Mouse (Mus musculus) layer of hippocampus, adult 9-11 months (tissue): ENCODE measurements around the gene Ppp1r8.

Source experiments
- DNase-seq: peaks from one replicate; pipeline ENCODE4 v3.0.0; 2022

The Ppp1r8 gene

GRCm38 (mm10) chr4:132842970-132843704, at the start of gene Ppp1r8:
Gene Ppp1r8, minus strand, starts transcription at chr4:132843169.
- peak; percentile 95 for DNase-seq

- DNase-seq, result peak; percentile 59
Measured at GRCm38 (mm10) chr4:132884844-132885374, 41.9 kb upstream of the Ppp1r8 start.

GRCm38 (mm10) chr4:132884064-132884843, 41.3 kb upstream of the Ppp1r8 start, which contains the start of gene Stx12:
Gene Stx12, minus strand, starts transcription at chr4:132884509.
- peak; percentile 87 for DNase-seq

GRCm38 (mm10) chr4:132883561-132884063, 40.6 kb upstream of the Ppp1r8 start:
- DNase-seq, result peak; percentile 7

GRCm38 (mm10) chr4:132874363-132875097, 31.6 kb upstream of the Ppp1r8 start:
- DNase-seq, result no peak

GRCm38 (mm10) chr4:132873481-132874362, 30.8 kb upstream of the Ppp1r8 start:
- DNase-seq, result no peak

- no peak for DNase-seq
Measured at GRCm38 (mm10) chr4:132871116-132871515, 28.1 kb upstream of the Ppp1r8 start.

GRCm38 (mm10) chr4:132864856-132865255, 21.9 kb upstream of the Ppp1r8 start:
- no peak for DNase-seq

GRCm38 (mm10) chr4:132863012-132863411, 20.0 kb upstream of the Ppp1r8 start:
- DNase-seq, result no peak

- DNase-seq, result no peak
Measured at GRCm38 (mm10) chr4:132860880-132861279, 17.9 kb upstream of the Ppp1r8 start.

- no peak for DNase-seq
Measured at GRCm38 (mm10) chr4:132843705-132844071, 719 bp upstream of the Ppp1r8 start.

GRCm38 (mm10) chr4:132842281-132842906, 575 bp downstream of the Ppp1r8 start:
- DNase-seq, result no peak

- DNase-seq, result no peak
Measured at GRCm38 (mm10) chr4:132841493-132841892, 1.5 kb downstream of the Ppp1r8 start.

- DNase-seq, result peak; percentile 47
Measured at GRCm38 (mm10) chr4:132823614-132824366, 19.2 kb downstream of the Ppp1r8 start.

- DNase-seq, result no peak
Measured at GRCm38 (mm10) chr4:132818442-132818841, 24.5 kb downstream of the Ppp1r8 start.

- DNase-seq, result no peak
Measured at GRCm38 (mm10) chr4:132816855-132817254, 26.1 kb downstream of the Ppp1r8 start.

- peak; percentile 27 for DNase-seq
Measured at GRCm38 (mm10) chr4:132816404-132816803, 26.6 kb downstream of the Ppp1r8 start.

- DNase-seq, result peak; percentile 73
Measured at GRCm38 (mm10) chr4:132809621-132810020, 33.3 kb downstream of the Ppp1r8 start.

GRCm38 (mm10) chr4:132807771-132808641, 35.0 kb downstream of the Ppp1r8 start:
- peak; percentile 28 for DNase-seq
